Mouse (Mus musculus): Measurements from ENCODE around the gene Mpp3. TPM values are rescaled to one million over a fixed set of nuclear protein-coding genes. Genes with fewer than 3 reads are reported as not detected.

The Mpp3 gene
- polyA plus RNA-seq, 1 experiment: 3.8 TPM

- Histone ChIP-seq H3K27ac (ENCODE audit: insufficient read depth, low read length) (no peak overlapping the region), H3K27me3 (ENCODE audit: control insufficient read depth, insufficient read depth, low read length, poor library complexity, severe bottlenecking) (peaks cover 9% of the 10 kb centered on the region; the same call in 1 of the 2 replicates), H3K9me3 (replicated peaks; ENCODE audit: control insufficient read depth, insufficient read depth, low read length, poor library complexity, severe bottlenecking) (no peaks in the 10 kb centered on the region), H3K9ac (ENCODE audit: low read depth, poor library complexity, severe bottlenecking) (no peak overlapping the region), H3K36me3 (ENCODE audit: control insufficient read depth, insufficient read depth, low read length, poor library complexity, severe bottlenecking) (no peaks in the 10 kb centered on the region), H3K4me3 (ENCODE audit: low read depth, low read length) (no peak overlapping the region), H3K4me1 (ENCODE audit: control insufficient read depth, insufficient read depth, low read length) (peaks cover 2% of the 10 kb centered on the region)
- TF ChIP-seq POLR2A (IDR thresholded peaks at IDR 0.05; ENCODE audit: insufficient read depth, low read length) (no peak), EP300 (IDR thresholded peaks at IDR 0.05; ENCODE audit: insufficient read depth, low read depth, low read length) (no peak)
Observed at GRCm38 (mm10) chr11:101965553-101965952, 62.7 kb downstream of the Mpp3 start.

GRCm38 (mm10) chr11:101964647-101965046 is 63.6 kb downstream of the Mpp3 start:
- H3K36me3 ChIP-seq (ENCODE audit: control insufficient read depth, insufficient read depth, low read length, poor library complexity, severe bottlenecking): no peaks in the 10 kb centered on the region
- no peaks in the 10 kb centered on the region for H3K9me3 ChIP-seq (replicated peaks; ENCODE audit: control insufficient read depth, insufficient read depth, low read length, poor library complexity, severe bottlenecking)
- H3K27ac ChIP-seq (ENCODE audit: insufficient read depth, low read length): no peak overlapping the region
- peaks cover 2% of the 10 kb centered on the region for H3K4me1 ChIP-seq (ENCODE audit: control insufficient read depth, insufficient read depth, low read length)
- 0 out of 2 replicates have a peak overlapping the region, but pooled peaks have one; percentile 11 for H3K4me3 ChIP-seq (ENCODE audit: low read depth, low read length)
- TF ChIP-seq EP300 (IDR thresholded peaks at IDR 0.05; ENCODE audit: insufficient read depth, low read depth, low read length): no peak
- H3K27me3 ChIP-seq (ENCODE audit: control insufficient read depth, insufficient read depth, low read length, poor library complexity, severe bottlenecking): peaks cover 9% of the 10 kb centered on the region; the same call in 1 of the 2 replicates
- H3K9ac ChIP-seq (ENCODE audit: low read depth, poor library complexity, severe bottlenecking): no peak overlapping the region

GRCm38 (mm10) chr11:101963473-101964291 is 64.6 kb downstream of the Mpp3 start:
- Histone ChIP-seq H3K4me1 (ENCODE audit: control insufficient read depth, insufficient read depth, low read length) (peaks cover 2% of the 10 kb centered on the region), H3K4me3 (ENCODE audit: low read depth, low read length) (peak overlapping the region; percentile 53), H3K9ac (ENCODE audit: low read depth, poor library complexity, severe bottlenecking) (peak overlapping the region; percentile 72), H3K27me3 (ENCODE audit: control insufficient read depth, insufficient read depth, low read length, poor library complexity, severe bottlenecking) (peaks cover 9% of the 10 kb centered on the region; the same call in 1 of the 2 replicates), H3K9me3 (replicated peaks; ENCODE audit: control insufficient read depth, insufficient read depth, low read length, poor library complexity, severe bottlenecking) (no peaks in the 10 kb centered on the region), H3K27ac (ENCODE audit: insufficient read depth, low read length) (no peak overlapping the region), H3K36me3 (ENCODE audit: control insufficient read depth, insufficient read depth, low read length, poor library complexity, severe bottlenecking) (no peaks in the 10 kb centered on the region)
- TF ChIP-seq POLR2A (IDR thresholded peaks at IDR 0.05; ENCODE audit: insufficient read depth, low read length) (no peak), EP300 (IDR thresholded peaks at IDR 0.05; ENCODE audit: insufficient read depth, low read depth, low read length) (no peak), CTCF (IDR thresholded peaks at IDR 0.05; ENCODE audit: low read depth, low read length) (no peak)

GRCm38 (mm10) chr11:101963043-101963442 is 65.2 kb downstream of the Mpp3 start:
- Histone ChIP-seq H3K27ac (ENCODE audit: insufficient read depth, low read length) (no peak overlapping the region), H3K36me3 (ENCODE audit: control insufficient read depth, insufficient read depth, low read length, poor library complexity, severe bottlenecking) (no peaks in the 10 kb centered on the region), H3K27me3 (ENCODE audit: control insufficient read depth, insufficient read depth, low read length, poor library complexity, severe bottlenecking) (peaks cover 9% of the 10 kb centered on the region; the same call in 1 of the 2 replicates), H3K9ac (ENCODE audit: low read depth, poor library complexity, severe bottlenecking) (peak overlapping the region; percentile 72), H3K4me1 (ENCODE audit: control insufficient read depth, insufficient read depth, low read length) (no peaks in the 10 kb centered on the region), H3K4me3 (ENCODE audit: low read depth, low read length) (peak overlapping the region; percentile 53), H3K9me3 (replicated peaks; ENCODE audit: control insufficient read depth, insufficient read depth, low read length, poor library complexity, severe bottlenecking) (no peaks in the 10 kb centered on the region)
- TF ChIP-seq EP300 (IDR thresholded peaks at IDR 0.05; ENCODE audit: insufficient read depth, low read depth, low read length): no peak
- TF ChIP-seq CTCF (IDR thresholded peaks at IDR 0.05; ENCODE audit: low read depth, low read length): no peak
- TF ChIP-seq POLR2A (IDR thresholded peaks at IDR 0.05; ENCODE audit: insufficient read depth, low read length): no peak

GRCm38 (mm10) chr11:101957476-101957875 is 70.8 kb downstream of the Mpp3 start:
- no peak overlapping the region for H3K9ac ChIP-seq (ENCODE audit: low read depth, poor library complexity, severe bottlenecking)
- H3K4me1 ChIP-seq (ENCODE audit: control insufficient read depth, insufficient read depth, low read length): no peaks in the 10 kb centered on the region
- TF ChIP-seq CTCF (IDR thresholded peaks at IDR 0.05; ENCODE audit: low read depth, low read length): no peak
- TF ChIP-seq EP300 (IDR thresholded peaks at IDR 0.05; ENCODE audit: insufficient read depth, low read depth, low read length): no peak
- no peak for TF ChIP-seq POLR2A (IDR thresholded peaks at IDR 0.05; ENCODE audit: insufficient read depth, low read length)
- H3K27me3 ChIP-seq (ENCODE audit: control insufficient read depth, insufficient read depth, low read length, poor library complexity, severe bottlenecking): no peaks in the 10 kb centered on the region
- no peak overlapping the region for H3K27ac ChIP-seq (ENCODE audit: insufficient read depth, low read length)
- no peaks in the 10 kb centered on the region for H3K9me3 ChIP-seq (replicated peaks; ENCODE audit: control insufficient read depth, insufficient read depth, low read length, poor library complexity, severe bottlenecking)
- H3K4me3 ChIP-seq (ENCODE audit: low read depth, low read length): no peak overlapping the region
- H3K36me3 ChIP-seq (ENCODE audit: control insufficient read depth, insufficient read depth, low read length, poor library complexity, severe bottlenecking): no peaks in the 10 kb centered on the region

GRCm38 (mm10) chr11:101953441-101953840 is 74.8 kb downstream of the Mpp3 start:
- H3K4me3 ChIP-seq (ENCODE audit: low read depth, low read length): no peak overlapping the region
- no peak overlapping the region for H3K27ac ChIP-seq (ENCODE audit: insufficient read depth, low read length)
- no peaks in the 10 kb centered on the region for H3K27me3 ChIP-seq (ENCODE audit: control insufficient read depth, insufficient read depth, low read length, poor library complexity, severe bottlenecking)

More at GRCm38 (mm10) chr11:101953441-101953840, 74.8 kb downstream of the Mpp3 start:
- Histone ChIP-seq H3K9ac (ENCODE audit: low read depth, poor library complexity, severe bottlenecking) (no peak overlapping the region), H3K36me3 (ENCODE audit: control insufficient read depth, insufficient read depth, low read length, poor library complexity, severe bottlenecking) (no peaks in the 10 kb centered on the region), H3K9me3 (replicated peaks; ENCODE audit: control insufficient read depth, insufficient read depth, low read length, poor library complexity, severe bottlenecking) (no peaks in the 10 kb centered on the region), H3K4me1 (ENCODE audit: control insufficient read depth, insufficient read depth, low read length) (no peaks in the 10 kb centered on the region)
- TF ChIP-seq POLR2A (IDR thresholded peaks at IDR 0.05; ENCODE audit: insufficient read depth, low read length) (no peak), EP300 (IDR thresholded peaks at IDR 0.05; ENCODE audit: insufficient read depth, low read depth, low read length) (no peak), CTCF (IDR thresholded peaks at IDR 0.05; ENCODE audit: low read depth, low read length) (no peak)
